Mouse (Mus musculus) MEL (cell line): ENCODE results near the gene Gramd2. TPM values are rescaled to one million over a fixed set of nuclear protein-coding genes. Genes with fewer than 3 reads are reported as not detected.

Source experiments
- DNase-seq: peaks from one replicate; pipeline ENCODE4 v3.0.0; 2011; ENCODE audit warnings: low read depth, low spot score
- H3K27ac ChIP-seq: 2 replicates; pipeline ENCODE4 v1.5.1; 2012; ENCODE audit warnings: low read depth, mild to moderate bottlenecking, control low read depth, low read length, moderate library complexity; ENCODE audit not compliant: control insufficient read depth
- H3K27me3 ChIP-seq, 2 experiments: fragments of 150-350 bp in 1 of 2; sonication (generic) in 1 of 2; 2 replicates each; pipeline ENCODE4 v1.6.1; 2012; ENCODE audit warnings: low read length in 2 of 2, mild to moderate bottlenecking in 2 of 2, improper control_type of control experiment in 1 of 2, moderate library complexity in 1 of 2; ENCODE audit not compliant: insufficient read depth in 2 of 2, control insufficient read depth in 1 of 2
- H3K36me3 ChIP-seq, 2 experiments: 2 replicates each; pipeline ENCODE4 v1.6.1; 2012 to 2014; ENCODE audit warnings: low read length in 2 of 2, improper control_type of control experiment in 1 of 2, inconsistent platforms in 1 of 2, mild to moderate bottlenecking in 1 of 2; ENCODE audit not compliant: insufficient read depth in 2 of 2, control insufficient read depth in 1 of 2
- H3K4me1 ChIP-seq, 2 experiments: fragments of 150-350 bp in 1 of 2; sonication (generic) in 1 of 2; 2 replicates each; pipeline ENCODE4 v1.6.1; 2012; ENCODE audit warnings: low read length in 2 of 2, improper control_type of control experiment in 1 of 2, mild to moderate bottlenecking in 1 of 2; ENCODE audit not compliant: insufficient read depth in 2 of 2, control insufficient read depth in 1 of 2
- H3K4me3 ChIP-seq, 2 experiments: fragments of 150-350 bp in 1 of 2; sonication (generic) in 1 of 2; 2 replicates each; pipeline ENCODE4 v1.5.1; 2012; ENCODE audit warnings: low read depth in 2 of 2, low read length in 2 of 2, mild to moderate bottlenecking in 2 of 2, moderate library complexity in 2 of 2, control low read depth in 1 of 2, improper control_type of control experiment in 1 of 2; ENCODE audit not compliant: control insufficient read depth in 1 of 2, insufficient read depth in 1 of 2
- H3K79me2 ChIP-seq: 2 replicates; pipeline ENCODE4 v1.6.1; 2012; ENCODE audit warnings: mild to moderate bottlenecking, low read length, moderate library complexity; ENCODE audit not compliant: control insufficient read depth, poor library complexity, insufficient read depth
- H3K9ac ChIP-seq: 2 replicates; pipeline ENCODE4 v1.6.1; 2012; ENCODE audit warnings: low read depth, mild to moderate bottlenecking, control low read depth, low read length, moderate library complexity; ENCODE audit not compliant: control insufficient read depth, poor library complexity, severe bottlenecking
- H3K9me3 ChIP-seq: fragments of 150-350 bp; sonication (generic); replicated peaks from 2 replicates; pipeline ENCODE4 v1.6.1; 2012; ENCODE audit warnings: mild to moderate bottlenecking, low read length, improper control_type of control experiment, moderate library complexity; ENCODE audit not compliant: insufficient read depth
- BHLHE40 ChIP-seq: IDR thresholded peaks from 2 replicates; pipeline ENCODE4 v1.6.1; 2012; ENCODE audit warnings: low read depth, mild to moderate bottlenecking, inconsistent platforms, low read length, improper control_type of control experiment, borderline replicate concordance
- CHD2 ChIP-seq: IDR thresholded peaks from 2 replicates; pipeline ENCODE4 v1.6.1; 2011; ENCODE audit warnings: low read length, improper control_type of control experiment
- CTCF ChIP-seq, 3 experiments: IDR thresholded peaks in 2 of 3; conservative IDR thresholded peaks in 1 of 3; 2 replicates each; pipeline ENCODE4 v1.5.1; 2011 to 2012; ENCODE audit warnings: low read length in 3 of 3, low read depth in 2 of 3, mild to moderate bottlenecking in 2 of 3, improper control_type of control experiment in 1 of 3, inconsistent platforms in 1 of 3, mixed read lengths in 1 of 3, moderate library complexity in 1 of 3; ENCODE audit not compliant: control insufficient read depth in 1 of 3, insufficient read depth in 1 of 3, poor library complexity in 1 of 3, severe bottlenecking in 1 of 3
- E2F4 ChIP-seq: IDR thresholded peaks from 2 replicates; pipeline ENCODE4 v1.6.1; 2011; ENCODE audit warnings: low read depth, low read length, improper control_type of control experiment, borderline replicate concordance
- EP300 ChIP-seq, 2 experiments: IDR thresholded peaks; 2 replicates each; pipeline ENCODE4 v1.6.1; 2011; ENCODE audit warnings: improper control_type of control experiment in 2 of 2, low read length in 2 of 2, low read depth in 1 of 2, mild to moderate bottlenecking in 1 of 2
- JUND ChIP-seq: IDR thresholded peaks from 2 replicates; pipeline ENCODE4 v1.6.1; 2011; ENCODE audit warnings: low read depth, mild to moderate bottlenecking, improper control_type of control experiment, low read length
- MAX ChIP-seq: IDR thresholded peaks from 2 replicates; pipeline ENCODE4 v1.6.1; 2011; ENCODE audit warnings: low read length, improper control_type of control experiment
- MEF2A ChIP-seq: IDR thresholded peaks from 2 replicates; pipeline ENCODE4 v1.6.1; 2014; ENCODE audit warnings: low read depth, mild to moderate bottlenecking, inconsistent platforms, low read length, improper control_type of control experiment; ENCODE audit not compliant: poor library complexity, insufficient replicate concordance, severe bottlenecking; ENCODE audit errors: extremely low read depth
- MXI1 ChIP-seq: IDR thresholded peaks from 2 replicates; pipeline ENCODE4 v1.6.1; 2011; ENCODE audit warnings: mild to moderate bottlenecking, low read depth, low read length, improper control_type of control experiment
- MYB ChIP-seq: IDR thresholded peaks from 2 replicates; pipeline ENCODE4 v1.6.1; 2011; ENCODE audit warnings: mild to moderate bottlenecking, low read depth, low read length, improper control_type of control experiment
- MYC ChIP-seq: IDR thresholded peaks from 2 replicates; pipeline ENCODE4 v1.6.1; 2011; ENCODE audit warnings: low read depth, mild to moderate bottlenecking, low read length, improper control_type of control experiment, moderate library complexity
- POLR2A ChIP-seq, 2 experiments: IDR thresholded peaks; 2 replicates each; pipeline ENCODE4 v1.6.1; 2011 to 2012; ENCODE audit warnings: low read length in 2 of 2, mild to moderate bottlenecking in 2 of 2, control low read depth in 1 of 2, improper control_type of control experiment in 1 of 2, low read depth in 1 of 2, moderate library complexity in 1 of 2; ENCODE audit not compliant: control insufficient read depth in 1 of 2, insufficient read depth in 1 of 2, poor library complexity in 1 of 2
- POLR2AphosphoS2 ChIP-seq: IDR thresholded peaks from 2 replicates; pipeline ENCODE4 v1.6.1; 2011; ENCODE audit warnings: low read length, improper control_type of control experiment
- POLR2AphosphoS5 ChIP-seq: IDR thresholded peaks from 2 replicates; pipeline ENCODE4 v1.6.1; 2012; ENCODE audit warnings: low read depth, borderline replicate concordance, mild to moderate bottlenecking, inconsistent platforms, low read length, moderate library complexity, mixed read lengths
- RAD21 ChIP-seq: IDR thresholded peaks from 2 replicates; pipeline ENCODE4 v1.6.1; 2011; ENCODE audit warnings: mild to moderate bottlenecking, low read depth, low read length, improper control_type of control experiment
- SIN3A ChIP-seq: IDR thresholded peaks from 2 replicates; pipeline ENCODE4 v1.6.1; 2012; ENCODE audit warnings: low read length, improper control_type of control experiment, inconsistent platforms
- TAL1 ChIP-seq: IDR thresholded peaks from 2 replicates; pipeline ENCODE4 v1.6.1; 2012; ENCODE audit warnings: mild to moderate bottlenecking, inconsistent platforms, low read length, moderate library complexity, mixed read lengths
- UBTF ChIP-seq: IDR thresholded peaks from 2 replicates; pipeline ENCODE4 v1.6.1; 2012; ENCODE audit warnings: low read depth, mild to moderate bottlenecking, inconsistent platforms, low read length, improper control_type of control experiment, moderate library complexity, borderline replicate concordance; ENCODE audit not compliant: insufficient read depth
- polyA plus RNA-seq, 2 experiments: library from polyadenylated mRNA; stranded (reverse) in 1 of 2; unstranded in 1 of 2; fragments of >175 nt in 1 of 2; fragments of >200 nt in 1 of 2; gene quantifications; 2 replicates each; pipeline versions ENCODE4 v1.2.1 to v1.2.4; 2012; ENCODE audit warnings: low replicate concordance in 2 of 2, low read depth in 1 of 2; ENCODE audit not compliant: insufficient read length in 2 of 2, insufficient read depth in 1 of 2, missing spikeins in 1 of 2
- total RNA-seq: library from RNA; depleted of rRNA; stranded (reverse); fragments of 300-350 nt; gene quantifications from 2 replicates; pipeline ENCODE4 v1.2.3, GENCODE M21; 2012

Gramd2 gene
- total and polyA plus RNA-seq, 3 experiments = 0.04 TPM; not detected in 2

GRCm38 (mm10) chr9:59695451-59695813 is 15.5 kb downstream of the Gramd2 start:
- no peaks in the 10 kb centered on the region for H3K79me2 ChIP-seq
- no peak for TF ChIP-seq E2F4
- TF ChIP-seq, all 39 proteins: peak for 0
- H3K4me1 ChIP-seq = no peaks in the 10 kb centered on the region
- H3K9me3 ChIP-seq = no peaks in the 10 kb centered on the region
- no peak overlapping the region for H3K27ac ChIP-seq
- H3K9ac ChIP-seq = no peak overlapping the region
- no peak overlapping the region for H3K4me3 ChIP-seq
- H3K27me3 ChIP-seq = peaks cover 0 to 3% of the 10 kb centered on the region in 2 experiments
- no peaks in the 10 kb centered on the region for H3K36me3 ChIP-seq
- DNase-seq = no peak

GRCm38 (mm10) chr9:59696381-59696780 is 16.4 kb downstream of the Gramd2 start:
- DNase-seq = no peak
- Histone ChIP-seq H3K27ac (no peak overlapping the region), H3K36me3 (no peaks in the 10 kb centered on the region), H3K79me2 (no peaks in the 10 kb centered on the region), H3K9ac (no peak overlapping the region), H3K4me3 (no peak overlapping the region), H3K4me1 (no peaks in the 10 kb centered on the region), H3K27me3 (peaks cover 2 to 3% of the 10 kb centered on the region in 2 experiments), H3K9me3 (no peaks in the 10 kb centered on the region)
- no peak for TF ChIP-seq MYC
- no peak for TF ChIP-seq BHLHE40
- TF ChIP-seq POLR2A (IDR thresholded peaks at IDR 0.05; ENCODE audit: control insufficient read depth in 1 of 2, insufficient read depth in 1 of 2, low read depth in 1 of 2, low read length in 2 of 2, poor library complexity in 1 of 2) = no peak
- no peak for TF ChIP-seq POLR2AphosphoS5
- TF ChIP-seq RAD21 = no peak
- TF ChIP-seq E2F4 = no peak
- TF ChIP-seq MYB = no peak
- TF ChIP-seq EP300 (IDR thresholded peaks at IDR 0.05; ENCODE audit: low read depth in 1 of 2, low read length in 2 of 2) = no peak
- no peak for TF ChIP-seq CTCF (IDR thresholded peaks at IDR 0.05 in 2 of 3, conservative IDR thresholded peaks at IDR 0.05 in 1 of 3; ENCODE audit: control insufficient read depth in 1 of 3, insufficient read depth in 1 of 3, low read depth in 2 of 3, low read length in 3 of 3, poor library complexity in 1 of 3, severe bottlenecking in 1 of 3)
- TF ChIP-seq UBTF = no peak

GRCm38 (mm10) chr9:59701094-59701493 is 21.1 kb downstream of the Gramd2 start:
- Histone ChIP-seq H3K4me3 (no peak overlapping the region), H3K27me3 (peaks cover 2 to 3% of the 10 kb centered on the region in 2 experiments; a peak in 3 of 4 replicates), H3K36me3 (no peaks in the 10 kb centered on the region), H3K27ac (no peak overlapping the region), H3K9me3 (no peaks in the 10 kb centered on the region), H3K79me2 (no peaks in the 10 kb centered on the region), H3K9ac (no peak overlapping the region), H3K4me1 (no peaks in the 10 kb centered on the region)
- TF ChIP-seq JUND = no peak
- TF ChIP-seq MYB = no peak
- TF ChIP-seq SIN3A = no peak
- TF ChIP-seq MEF2A = no peak
- TF ChIP-seq MYC = no peak
- TF ChIP-seq EP300 (IDR thresholded peaks at IDR 0.05; ENCODE audit: low read depth in 1 of 2, low read length in 2 of 2) = no peak
- no peak for TF ChIP-seq MAX
- no peak for TF ChIP-seq CHD2
- no peak for TF ChIP-seq TAL1
- no peak for TF ChIP-seq MXI1
- no peak for TF ChIP-seq POLR2AphosphoS2
- TF ChIP-seq RAD21 = no peak
- DNase-seq = no peak
